Mouse (Mus musculus): ENCODE results near the gene Tnrc18. TPM values are rescaled to one million over a fixed set of nuclear protein-coding genes. Genes with fewer than 3 reads are reported as not detected.

Tnrc18 gene
- total RNA-seq, 4 experiments from 2014 or later = 26.0 to 42.3 (median 30.7) TPM

- no peak for DNase-seq (ENCODE audit: low spot score in 2 of 2)
Observed at GRCm38 (mm10) chr5:142778871-142779270, 38.6 kb downstream of the Tnrc18 start.

GRCm38 (mm10) chr5:142778135-142778534 is 39.3 kb downstream of the Tnrc18 start:
- no peak for DNase-seq (ENCODE audit: low spot score in 2 of 2)

GRCm38 (mm10) chr5:142776080-142776479 is 41.4 kb downstream of the Tnrc18 start:
- DNase-seq (ENCODE audit: low spot score in 2 of 2) = no peak

GRCm38 (mm10) chr5:142774771-142775170 is 42.7 kb downstream of the Tnrc18 start:
- DNase-seq (ENCODE audit: low spot score in 2 of 2) = no peak

- DNase-seq (ENCODE audit: low spot score in 2 of 2) = no peak
Observed at GRCm38 (mm10) chr5:142771964-142772363, 45.5 kb downstream of the Tnrc18 start.

GRCm38 (mm10) chr5:142771034-142771433 is 46.4 kb downstream of the Tnrc18 start:
- no peak for DNase-seq (ENCODE audit: low spot score in 2 of 2)

- DNase-seq (ENCODE audit: low spot score in 2 of 2) = no peak
Observed at GRCm38 (mm10) chr5:142769641-142770040, 47.8 kb downstream of the Tnrc18 start.

- DNase-seq (ENCODE audit: low spot score in 2 of 2) = no peak
Observed at GRCm38 (mm10) chr5:142768352-142769267, 48.9 kb downstream of the Tnrc18 start.

GRCm38 (mm10) chr5:142767937-142768336 is 49.5 kb downstream of the Tnrc18 start:
- DNase-seq (ENCODE audit: low spot score in 2 of 2) = peak; percentile 61 to 65

GRCm38 (mm10) chr5:142766708-142767107 is 50.8 kb downstream of the Tnrc18 start:
- DNase-seq (ENCODE audit: low spot score in 2 of 2) = no peak

- no peak for DNase-seq (ENCODE audit: low spot score in 2 of 2)
Observed at GRCm38 (mm10) chr5:142764889-142765288, 52.6 kb downstream of the Tnrc18 start.

GRCm38 (mm10) chr5:142764306-142764705 is 53.2 kb downstream of the Tnrc18 start:
- DNase-seq (ENCODE audit: low spot score in 2 of 2) = no peak

GRCm38 (mm10) chr5:142762082-142762807 is 55.2 kb downstream of the Tnrc18 start:
- no peak for DNase-seq (ENCODE audit: low spot score in 2 of 2)

- no peak for DNase-seq (ENCODE audit: low spot score in 2 of 2)
Observed at GRCm38 (mm10) chr5:142761326-142761983, 56.0 kb downstream of the Tnrc18 start.

- no peak for DNase-seq (ENCODE audit: low spot score in 2 of 2)
Observed at GRCm38 (mm10) chr5:142759786-142760185, 57.7 kb downstream of the Tnrc18 start.

GRCm38 (mm10) chr5:142752241-142752640 is 65.2 kb downstream of the Tnrc18 start:
- DNase-seq (ENCODE audit: low spot score in 2 of 2) = no peak

- DNase-seq (ENCODE audit: low spot score in 2 of 2) = no peak
Observed at GRCm38 (mm10) chr5:142750173-142750572, 67.3 kb downstream of the Tnrc18 start.

GRCm38 (mm10) chr5:142747026-142747629 is 70.3 kb downstream of the Tnrc18 start:
- DNase-seq (ENCODE audit: low spot score in 2 of 2) = no peak

GRCm38 (mm10) chr5:142739941-142740340 is 77.5 kb downstream of the Tnrc18 start:
- no peak for DNase-seq (ENCODE audit: low spot score in 2 of 2)

- no peak for DNase-seq (ENCODE audit: low spot score in 2 of 2)
Observed at GRCm38 (mm10) chr5:142731916-142732315, 85.5 kb downstream of the Tnrc18 start.

GRCm38 (mm10) chr5:142730295-142730694 is 87.2 kb downstream of the Tnrc18 start:
- DNase-seq (ENCODE audit: low spot score in 2 of 2) = no peak
